Mouse (Mus musculus): ENCODE measurements at regions not wholly inside any gene's neighbourhood (a gene's known extent, or its start where the extent isn't known, plus 50 kb on each side); places are given as distances from the start of the nearest gene placed in this dataset.
A peak's percentile ranks its signal among the peaks of the same experiment; 100 is the strongest.

- DNase-seq (ENCODE audit: low read depth, low spot score) = no peak
Measured at GRCm38 (mm10) chr11:19740562-19740961, 183.6 kb upstream of the Spred2 start.

DNA sequence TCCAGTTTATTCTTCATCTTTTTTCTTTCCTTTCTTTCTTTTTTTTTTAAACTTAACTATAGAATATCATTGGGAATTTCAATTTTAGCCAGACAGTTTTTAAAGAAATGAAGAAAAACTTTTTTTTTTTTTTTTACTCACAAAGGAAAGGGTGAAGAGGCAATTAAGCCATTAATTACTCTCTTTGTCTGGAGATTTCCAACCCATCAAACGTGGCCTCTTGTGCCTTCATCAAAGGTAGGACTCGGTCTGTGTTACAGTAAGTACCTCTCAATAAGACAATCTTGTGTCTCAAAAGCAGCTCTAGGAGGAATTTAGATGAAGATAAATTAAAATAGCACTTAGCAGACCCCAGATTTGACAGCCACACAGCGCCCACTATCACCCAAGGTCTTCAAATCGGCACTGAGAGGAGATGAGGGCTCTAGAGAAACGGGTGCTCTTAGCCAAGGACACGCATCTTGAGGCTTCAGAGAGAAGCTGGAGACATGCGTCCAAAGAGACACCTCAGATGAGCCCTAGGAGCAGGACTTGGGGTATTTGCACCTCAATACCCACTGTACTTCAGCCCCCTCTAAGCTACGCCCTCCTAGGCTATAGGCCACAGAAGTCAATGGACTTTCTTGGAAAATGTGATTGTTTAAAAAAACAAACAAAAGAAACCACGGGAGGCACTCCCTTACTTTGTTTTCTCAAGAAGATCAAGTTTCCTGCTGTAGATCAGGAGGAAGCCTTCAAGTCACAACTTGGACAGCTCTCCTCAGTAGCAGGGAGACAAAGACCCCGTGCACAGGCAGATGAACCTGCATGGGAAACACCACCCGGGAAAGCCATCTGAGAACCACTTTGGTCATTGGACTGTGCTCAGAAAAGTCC is 176.8 kb upstream of the Spred2 start:
- DNase-seq (ENCODE audit: low read depth, low spot score) = no peak

DNA sequence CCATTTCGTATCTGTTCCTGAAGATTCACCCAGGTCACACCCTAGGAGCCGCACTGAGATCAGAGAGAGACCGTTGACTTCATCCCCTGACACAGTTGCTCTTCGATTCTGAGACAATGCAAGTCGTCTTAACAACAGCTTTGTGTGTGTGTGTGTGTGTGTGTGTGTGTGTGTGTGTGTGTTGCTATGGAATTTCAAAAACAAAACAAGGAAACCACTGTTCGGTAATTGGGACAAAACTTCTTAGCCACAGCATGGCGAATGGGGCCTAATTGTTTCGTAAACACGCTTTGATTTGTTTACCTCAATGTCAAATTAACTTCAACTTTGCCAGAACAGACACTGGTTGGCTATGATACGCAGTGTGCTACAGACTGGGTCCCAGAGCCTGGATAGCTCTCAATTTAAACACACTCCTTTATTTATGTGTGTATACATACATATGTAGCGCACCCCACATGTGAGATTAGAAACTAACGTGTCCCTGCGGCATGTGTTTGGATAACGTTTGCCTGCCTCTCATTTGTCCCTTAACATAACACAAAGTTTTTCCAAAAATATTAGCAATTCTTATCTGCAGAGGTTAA is 176.1 kb upstream of the Spred2 start:
- no peak for DNase-seq (ENCODE audit: low read depth, low spot score)

- DNase-seq (ENCODE audit: low read depth, low spot score) = no peak
Measured at GRCm38 (mm10) chr11:19758892-19759291, 165.3 kb upstream of the Spred2 start.

- peak; percentile 59 for DNase-seq (ENCODE audit: low read depth, low spot score)
Measured at GRCm38 (mm10) chr11:19760861-19761693, 163.1 kb upstream of the Spred2 start.

DNA sequence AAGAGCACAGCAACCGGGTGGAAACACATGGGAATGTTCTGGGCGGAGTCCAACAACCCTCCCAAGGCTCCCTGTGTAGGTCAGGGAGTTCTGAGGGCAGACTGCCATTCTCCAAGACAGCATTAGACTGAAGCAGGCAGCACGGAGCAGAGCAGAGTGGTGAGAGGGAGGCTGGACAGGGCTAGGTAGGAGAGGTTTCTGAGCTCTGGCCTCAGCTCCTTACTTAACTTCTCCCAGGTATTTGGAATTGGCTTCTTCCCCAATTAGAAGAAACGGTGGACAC is 162.5 kb upstream of the Spred2 start:
- DNase-seq (ENCODE audit: low read depth, low spot score) = no peak

DNA sequence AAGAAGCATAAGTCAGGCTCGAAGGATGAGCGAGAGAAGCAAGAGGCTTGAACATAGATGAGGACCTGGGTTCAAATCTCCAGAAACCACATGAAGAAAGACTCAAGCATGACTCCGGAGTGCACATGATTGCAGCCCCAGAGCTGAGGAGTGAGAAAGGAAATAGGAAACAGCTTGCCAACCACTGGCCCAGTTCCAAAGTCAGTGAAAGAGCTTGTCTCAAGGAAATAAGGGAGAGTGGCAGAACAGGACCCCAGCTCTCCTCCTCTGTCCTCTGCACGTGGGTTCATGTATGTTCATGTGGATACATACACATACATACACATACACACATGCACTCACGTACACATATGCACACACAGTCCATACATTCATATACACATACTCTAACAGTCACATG is 156.9 kb upstream of the Spred2 start:
- DNase-seq (ENCODE audit: low read depth, low spot score) = no peak

GRCm38 (mm10) chr11:19767871-19768270 is 156.3 kb upstream of the Spred2 start:
- DNase-seq (ENCODE audit: low read depth, low spot score) = no peak

DNA sequence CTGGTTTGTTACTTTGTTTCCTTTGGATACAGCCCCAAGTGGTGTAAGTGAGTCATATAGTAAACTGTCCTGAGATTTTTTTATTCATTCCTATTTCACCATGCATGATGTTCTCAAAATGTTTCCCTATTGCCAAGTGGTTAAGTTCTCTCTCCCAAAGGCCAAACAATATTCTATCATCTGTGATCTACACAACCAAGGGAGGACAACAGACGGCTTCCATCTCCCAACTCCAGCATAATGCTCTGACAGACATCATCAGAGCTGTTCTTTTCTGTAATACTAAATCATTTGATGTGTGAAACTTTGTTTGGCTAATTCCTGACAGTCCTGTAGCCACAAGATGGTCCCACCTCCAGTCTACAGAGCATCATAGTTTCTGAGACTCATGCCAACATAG is 155.2 kb upstream of the Spred2 start:
- DNase-seq (ENCODE audit: low read depth, low spot score) = no peak

- no peak for DNase-seq (ENCODE audit: low read depth, low spot score)
Measured at GRCm38 (mm10) chr11:19774010-19774409, 150.2 kb upstream of the Spred2 start.

GRCm38 (mm10) chr11:19775741-19776140 is 148.4 kb upstream of the Spred2 start:
- DNase-seq (ENCODE audit: low read depth, low spot score) = no peak

DNA sequence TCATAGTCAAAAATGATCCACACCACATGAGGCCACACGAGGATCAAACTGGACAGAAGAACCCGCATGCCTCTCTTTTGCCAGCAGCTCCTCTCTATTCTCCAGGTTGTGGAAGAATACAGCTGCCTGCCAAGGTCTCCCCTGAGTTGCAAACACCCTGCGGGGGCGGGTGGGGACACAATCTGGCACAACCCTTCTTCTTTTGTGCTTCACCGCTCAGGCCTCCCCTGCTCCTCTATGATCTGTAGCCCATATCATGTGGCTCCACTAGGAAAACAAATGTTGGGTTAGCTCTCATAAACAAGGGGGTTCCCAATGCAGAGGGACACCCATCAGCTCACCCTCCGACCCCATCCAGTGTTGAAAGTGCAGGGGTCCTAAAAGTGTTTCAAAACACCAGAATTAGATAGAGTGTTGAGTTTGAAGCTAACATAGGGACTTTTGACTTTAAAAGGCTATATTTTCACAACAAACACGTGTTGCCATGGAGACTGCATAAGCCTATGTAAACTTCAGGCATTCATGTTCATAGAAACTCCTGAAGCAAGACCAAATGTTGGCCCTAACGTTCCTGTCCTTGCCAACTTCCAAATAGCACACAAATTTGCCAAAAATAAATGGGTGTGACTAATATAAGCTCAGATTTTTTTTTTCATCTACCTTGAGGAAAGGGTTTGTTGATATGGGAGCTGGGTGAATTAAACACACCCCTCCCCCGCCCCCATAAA is 147.5 kb upstream of the Spred2 start:
- no peak for DNase-seq (ENCODE audit: low read depth, low spot score)

- no peak for DNase-seq (ENCODE audit: low read depth, low spot score)
Measured at GRCm38 (mm10) chr11:19778191-19778590, 146.0 kb upstream of the Spred2 start.

DNA sequence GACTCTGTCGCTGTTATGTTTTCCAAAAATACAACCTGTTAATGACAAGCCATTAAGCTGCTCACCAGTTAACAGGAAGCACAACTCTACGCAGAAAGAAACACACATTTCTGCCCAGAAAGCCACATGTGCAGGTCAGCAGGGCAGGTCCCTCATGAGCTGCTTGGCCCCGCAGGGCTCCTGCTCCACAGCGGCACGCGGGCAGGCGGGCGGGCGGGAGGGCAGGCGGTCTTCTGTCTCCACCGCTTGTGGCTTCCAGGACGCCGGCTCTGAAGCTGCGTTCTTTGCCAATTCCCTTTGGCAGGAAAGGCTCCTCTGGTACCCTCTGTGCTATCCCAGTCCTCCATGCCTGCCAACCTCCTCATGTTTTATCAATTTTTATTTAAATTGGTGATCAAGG is 139.1 kb upstream of the Spred2 start:
- no peak for DNase-seq (ENCODE audit: low read depth, low spot score)

- no peak for DNase-seq (ENCODE audit: low read depth, low spot score)
Measured at GRCm38 (mm10) chr11:19796950-19797670, 127.1 kb upstream of the Spred2 start.

DNA sequence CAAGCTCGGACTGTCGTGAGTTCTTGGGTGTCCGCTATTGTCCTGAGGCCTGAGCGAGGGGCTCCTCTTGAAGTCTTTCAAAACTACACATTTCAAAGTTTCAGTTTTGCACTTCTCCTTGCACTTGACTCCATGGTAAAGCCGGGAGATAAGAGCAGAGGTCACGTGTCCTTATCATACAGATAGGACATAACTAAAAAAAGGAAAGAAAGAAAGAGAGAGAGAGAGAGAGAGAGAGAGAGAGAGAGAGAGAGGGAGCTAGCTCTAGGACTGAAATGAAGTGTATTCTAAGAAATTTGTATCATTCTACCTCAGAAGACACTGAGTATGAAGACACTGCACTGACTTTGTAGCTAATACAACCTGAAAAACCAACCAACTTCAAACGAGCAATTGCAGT is 114.8 kb upstream of the Spred2 start:
- DNase-seq (ENCODE audit: low read depth, low spot score) = no peak

DNA sequence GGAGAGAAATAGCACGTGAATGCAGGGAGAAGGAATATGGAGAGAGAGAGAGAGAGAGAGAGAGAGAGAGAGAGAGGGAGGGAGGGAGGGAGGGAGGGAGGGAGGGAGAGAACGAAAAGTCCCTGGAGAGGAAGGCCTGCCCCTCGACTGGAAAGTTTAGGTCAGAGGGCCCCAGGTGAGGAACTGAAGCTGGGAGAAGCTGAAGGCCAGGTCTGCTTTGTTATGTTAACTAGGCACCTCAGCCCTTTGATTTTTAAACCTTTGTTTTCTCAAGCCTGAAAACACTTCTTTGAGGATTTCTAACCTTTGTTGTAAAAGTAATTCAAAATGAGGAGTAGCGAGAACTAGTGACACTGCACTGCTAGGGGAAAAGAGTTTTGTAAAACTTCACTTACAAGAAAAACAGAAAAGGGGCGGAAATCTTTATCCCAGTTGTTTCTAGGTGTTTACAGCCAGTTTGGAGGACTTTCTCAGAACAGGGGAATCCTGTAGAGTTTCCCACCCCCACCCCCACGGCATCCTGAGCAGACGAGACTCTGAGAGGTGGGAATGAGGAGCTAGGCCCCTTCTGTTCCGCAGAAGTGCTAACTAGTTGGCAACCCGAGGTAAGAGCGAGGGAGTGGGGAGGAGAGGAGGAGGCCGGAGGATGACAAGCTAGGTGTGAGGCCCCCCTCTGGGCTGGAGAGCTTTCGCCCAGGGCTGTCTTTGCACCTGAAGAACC is 112.7 kb upstream of the Spred2 start:
- DNase-seq (ENCODE audit: low read depth, low spot score) = no peak

DNA sequence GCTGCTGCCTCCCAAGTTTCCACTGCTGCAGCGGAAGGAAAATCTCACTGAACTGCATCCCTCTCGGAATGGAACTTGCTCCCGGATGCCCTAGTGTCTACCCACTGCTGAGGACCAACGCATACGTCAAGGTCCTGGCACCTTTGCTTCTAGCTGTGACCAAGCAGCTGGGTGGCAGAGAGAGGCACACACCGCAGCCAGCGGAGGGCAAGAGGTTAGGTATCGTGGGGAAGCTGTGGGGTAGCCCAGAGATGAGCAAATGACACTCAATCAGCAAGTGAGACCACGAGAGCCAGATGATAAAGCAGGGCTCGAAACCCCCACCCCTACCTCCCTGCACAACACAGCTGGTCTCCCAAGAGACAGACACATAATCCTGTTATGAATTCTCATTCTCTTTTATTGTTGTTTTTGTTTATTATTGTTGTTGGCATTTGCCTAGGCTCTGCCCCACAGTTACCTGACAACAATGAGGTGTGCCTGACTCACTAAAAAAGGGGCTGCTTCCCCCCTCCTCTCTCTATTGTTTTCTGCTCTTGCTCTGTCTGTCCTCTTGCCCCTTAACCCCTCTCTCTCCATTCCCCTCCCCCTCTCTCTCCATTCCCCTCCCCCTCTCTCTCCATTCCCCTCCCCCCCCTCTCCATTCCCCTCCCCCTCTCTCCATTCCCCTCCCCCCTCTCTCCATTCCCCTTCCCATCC is 112.0 kb upstream of the Spred2 start:
- no peak for DNase-seq (ENCODE audit: low read depth, low spot score)

DNA sequence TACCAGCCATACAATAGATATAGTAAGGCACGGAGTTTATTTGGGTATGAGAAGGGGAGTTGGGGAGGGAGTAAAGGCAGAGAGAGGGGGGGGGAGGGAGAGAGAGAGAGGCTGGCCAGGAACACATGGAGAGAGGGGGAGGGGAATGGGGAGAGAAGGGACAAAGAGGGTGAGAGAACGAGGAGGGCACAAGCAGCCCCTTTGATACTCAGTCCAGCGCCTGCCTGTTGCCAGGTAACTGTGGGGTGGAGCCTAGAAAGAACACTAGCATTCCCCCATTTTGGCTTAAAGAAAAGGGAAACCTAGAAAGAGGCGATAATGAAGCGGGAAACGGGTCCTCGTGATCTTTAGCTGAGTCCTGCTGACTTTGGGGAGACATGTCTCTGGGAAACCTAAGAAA is 110.6 kb upstream of the Spred2 start:
- no peak for DNase-seq (ENCODE audit: low read depth, low spot score)

DNA sequence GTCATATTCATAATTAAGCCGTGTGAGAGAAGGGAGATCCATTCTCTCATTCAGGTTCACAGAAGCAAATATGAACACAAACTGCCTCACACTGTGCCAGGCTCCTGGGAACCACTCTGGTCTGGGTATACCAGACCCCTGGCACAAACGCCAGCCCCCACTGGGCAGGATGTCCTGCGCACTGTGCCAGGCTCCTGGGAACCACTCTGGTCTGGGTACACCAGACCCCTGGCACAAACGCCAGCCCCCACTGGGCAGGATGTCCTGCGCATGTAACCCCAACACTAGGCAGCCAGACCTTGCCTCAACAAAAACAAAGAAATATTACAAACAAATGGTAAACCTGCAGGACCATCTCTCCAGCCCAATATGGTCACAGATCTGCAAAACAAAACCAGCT is 101.2 kb upstream of the Spred2 start:
- DNase-seq (ENCODE audit: low read depth, low spot score) = no peak
